Mouse (Mus musculus) embryonic fibroblast, embryonic 13.5 days (primary cell): Measurements from ENCODE around the gene Rpusd1. TPM values are rescaled to one million over a fixed set of nuclear protein-coding genes. Genes with fewer than 3 reads are reported as not detected.

Experiments used
- H3K27ac ChIP-seq: 2 replicates; pipeline ENCODE4 v1.5.1; 2012; ENCODE audit warnings: low read length, control low read depth, inconsistent platforms; ENCODE audit not compliant: insufficient read depth
- H3K4me1 ChIP-seq: 2 replicates; pipeline ENCODE4 v1.6.1; 2011; ENCODE audit warnings: low read length; ENCODE audit not compliant: control insufficient read depth, insufficient read depth
- H3K4me3 ChIP-seq: 2 replicates; pipeline ENCODE4 v1.5.1; 2011; ENCODE audit warnings: mild to moderate bottlenecking, control low read depth, low read length; ENCODE audit not compliant: insufficient read depth
- CTCF ChIP-seq: IDR thresholded peaks from 2 replicates; pipeline ENCODE4 v1.5.1; 2011; ENCODE audit warnings: mild to moderate bottlenecking, control low read depth, low read length, moderate library complexity, borderline replicate concordance; ENCODE audit not compliant: insufficient read depth
- POLR2A ChIP-seq: IDR thresholded peaks from 2 replicates; pipeline ENCODE4 v1.6.1; 2011; ENCODE audit warnings: low read depth, mild to moderate bottlenecking, control low read depth, low read length, moderate library complexity
- polyA plus RNA-seq: library from polyadenylated mRNA; stranded (reverse); fragments of >200 nt; gene quantifications from 2 replicates; pipeline ENCODE4 v1.2.4, GENCODE M21; 2011; ENCODE audit warnings: low read depth; ENCODE audit not compliant: missing spikeins, insufficient read length

Rpusd1 gene
- polyA plus RNA-seq, result 10.0 and 13.0 TPM in 2 replicates

DNA sequence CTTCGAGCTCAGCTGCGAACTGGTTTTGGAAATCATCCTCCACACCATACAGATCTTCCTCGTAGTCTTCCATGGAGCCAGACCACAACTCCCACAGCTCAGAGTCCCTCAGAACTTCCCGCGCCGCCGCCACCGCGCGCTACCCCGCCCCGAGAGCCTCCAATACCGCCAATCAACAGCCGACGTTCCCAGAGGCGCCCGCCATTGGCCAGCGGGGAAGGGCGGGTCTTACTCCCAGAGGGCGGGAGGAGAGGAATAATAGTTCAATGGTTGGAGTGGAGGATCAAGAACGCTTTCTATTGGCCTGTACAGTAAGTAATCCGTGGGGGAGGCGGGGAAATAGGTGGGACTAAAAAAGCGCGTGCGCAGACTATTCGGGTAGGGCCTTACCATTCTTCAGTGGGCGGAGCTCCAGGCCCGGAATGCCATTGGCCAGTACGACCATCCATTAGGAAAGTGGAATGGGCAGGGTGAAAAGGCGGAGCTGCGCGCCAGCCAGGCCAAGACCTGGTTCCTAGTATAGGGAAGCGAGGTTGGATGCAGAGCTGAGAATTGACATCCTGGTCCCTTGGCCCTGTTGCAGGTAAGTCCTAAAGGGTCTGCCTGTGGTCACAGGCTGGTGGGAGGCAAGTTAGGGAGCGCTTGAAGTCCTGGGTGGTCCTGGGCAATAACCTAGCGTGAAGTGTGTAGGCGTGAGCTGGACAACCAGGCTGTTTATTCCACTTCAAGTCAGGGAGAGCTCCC, at the start of gene Rpusd1, which contains the start of gene Chtf18:
Gene Rpusd1 (plus strand): TSS at position 406 of the 744 bp plus-strand sequence.
Gene Chtf18 (minus strand): TSS at position 155 of the 744 bp plus-strand sequence.
- Histone ChIP-seq H3K4me3 (peak within 1 kb of the TSS; percentile 82), H3K27ac (no peak within 1 kb of the TSS), H3K4me1 (no peaks in the 10 kb centered on the region)
- TF ChIP-seq CTCF (no peak), POLR2A (peak; percentile 98)

DNA sequence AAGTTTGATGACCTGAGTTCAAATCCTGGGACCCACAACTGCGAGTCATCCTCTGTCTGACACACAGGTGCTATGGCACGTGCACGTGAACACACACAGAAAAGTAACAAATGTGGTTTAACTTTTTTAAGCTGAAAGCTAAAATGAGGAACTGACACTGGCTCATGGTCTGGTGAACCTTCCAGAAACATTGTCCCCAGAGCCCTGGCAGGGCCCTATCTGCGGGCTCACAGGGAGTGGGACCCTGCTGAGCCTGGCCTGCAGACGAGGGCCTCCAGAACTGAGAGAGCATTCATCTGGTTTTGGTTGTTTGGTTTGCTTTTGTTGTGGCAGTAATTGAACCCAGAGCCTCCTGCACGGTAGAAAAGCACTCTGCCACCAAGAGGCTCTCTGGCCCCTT, 49.5 kb upstream of the Rpusd1 start:
- Histone ChIP-seq H3K4me1 (no peaks in the 10 kb centered on the region), H3K27ac (no peak overlapping the region), H3K4me3 (no peak overlapping the region)
- no peak for TF ChIP-seq POLR2A
- no peak for TF ChIP-seq CTCF

DNA sequence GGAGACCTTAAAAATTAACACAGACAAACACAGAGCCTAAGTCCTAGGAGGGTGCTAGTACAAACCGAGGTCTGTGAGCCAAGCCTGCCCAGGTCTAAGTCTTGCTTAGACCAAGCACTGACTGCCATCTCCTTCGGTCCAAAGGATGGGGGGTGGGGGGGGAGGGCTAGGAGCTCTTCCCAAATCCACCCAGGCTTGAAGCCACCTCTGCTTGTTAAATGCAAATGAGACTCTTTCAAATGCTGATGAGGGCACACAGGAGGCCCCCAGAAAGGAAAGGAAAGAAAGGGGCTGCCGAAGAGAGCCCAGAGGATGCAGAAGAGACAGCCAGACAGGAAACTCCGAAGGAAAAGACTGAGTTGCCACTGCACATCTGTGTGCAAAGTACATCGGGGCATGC, 47.7 kb upstream of the Rpusd1 start:
- H3K27ac ChIP-seq, result no peak overlapping the region
- no peak overlapping the region for H3K4me3 ChIP-seq
- H3K4me1 ChIP-seq, result no peaks in the 10 kb centered on the region
- TF ChIP-seq POLR2A, result no peak

DNA sequence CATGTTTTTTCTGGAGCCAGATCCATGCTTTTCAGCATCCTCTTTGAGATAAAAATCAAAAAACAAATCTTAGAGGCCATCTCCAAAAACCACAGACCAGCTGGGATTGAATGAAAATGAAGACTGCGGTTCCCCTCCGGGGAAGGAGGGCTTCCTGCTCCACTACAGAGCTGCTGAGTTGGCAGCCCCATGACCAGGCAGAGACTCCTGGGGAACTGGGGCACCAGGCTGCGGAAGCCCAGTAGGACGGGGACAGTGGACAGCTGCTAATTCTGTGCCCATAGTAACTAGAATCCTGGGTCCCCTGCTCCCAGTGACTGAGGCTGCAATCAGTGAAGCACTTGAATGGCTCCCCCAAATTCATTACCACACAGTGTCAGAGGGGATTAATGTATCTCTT, 45.8 kb upstream of the Rpusd1 start:
- TF ChIP-seq POLR2A, result no peak
- TF ChIP-seq CTCF, result no peak
- H3K27ac ChIP-seq, result no peak overlapping the region
- H3K4me3 ChIP-seq, result no peak overlapping the region
- H3K4me1 ChIP-seq, result no peaks in the 10 kb centered on the region

DNA sequence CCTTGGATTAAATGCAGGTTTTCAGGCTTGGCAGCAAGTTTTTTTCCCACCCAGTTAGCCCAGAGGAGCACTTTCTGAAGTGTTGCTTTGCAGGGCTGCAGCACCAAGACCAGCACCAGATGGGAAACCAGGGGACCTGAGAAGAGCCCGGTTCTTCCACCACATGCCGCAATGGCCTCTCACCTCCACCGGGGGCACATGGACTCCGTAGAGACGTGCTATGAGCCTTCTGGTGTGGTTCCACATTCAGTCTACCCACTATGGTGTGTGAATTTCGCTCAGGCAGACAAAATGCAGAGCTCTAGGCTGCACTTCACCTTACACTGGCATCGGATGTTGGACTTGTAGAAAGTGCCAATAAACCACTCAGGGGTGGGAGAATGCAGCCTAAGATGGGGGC, 41.1 kb upstream of the Rpusd1 start:
- no peaks in the 10 kb centered on the region for H3K4me1 ChIP-seq
- TF ChIP-seq POLR2A (no peak), CTCF (peak; percentile 35; the same call in 1 of the 2 replicates)
- no peak overlapping the region for H3K4me3 ChIP-seq
- no peak overlapping the region for H3K27ac ChIP-seq

DNA sequence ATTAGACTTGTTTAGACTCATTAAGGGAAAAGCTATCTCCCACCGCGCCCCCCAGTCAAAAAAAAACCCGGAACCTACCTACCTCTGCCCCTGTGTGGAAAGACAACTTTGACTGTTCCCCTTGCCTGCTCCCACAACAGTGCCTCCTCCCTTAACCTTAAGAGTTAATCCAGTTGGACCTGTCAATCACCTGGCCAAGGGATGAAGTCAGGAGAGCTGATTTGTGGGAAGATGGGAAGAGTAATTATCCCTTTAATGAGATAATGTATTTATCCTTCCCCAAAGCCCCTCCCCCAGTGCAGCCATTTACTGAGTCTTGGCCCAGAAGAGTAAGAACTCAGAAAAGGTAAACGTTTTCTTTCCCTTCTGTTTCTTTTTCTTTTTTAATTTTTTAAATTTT, 38.5 kb upstream of the Rpusd1 start:
- Histone ChIP-seq H3K4me3 (no peak overlapping the region), H3K27ac (no peak overlapping the region), H3K4me1 (no peaks in the 10 kb centered on the region)
- TF ChIP-seq CTCF (no peak), POLR2A (no peak)

DNA sequence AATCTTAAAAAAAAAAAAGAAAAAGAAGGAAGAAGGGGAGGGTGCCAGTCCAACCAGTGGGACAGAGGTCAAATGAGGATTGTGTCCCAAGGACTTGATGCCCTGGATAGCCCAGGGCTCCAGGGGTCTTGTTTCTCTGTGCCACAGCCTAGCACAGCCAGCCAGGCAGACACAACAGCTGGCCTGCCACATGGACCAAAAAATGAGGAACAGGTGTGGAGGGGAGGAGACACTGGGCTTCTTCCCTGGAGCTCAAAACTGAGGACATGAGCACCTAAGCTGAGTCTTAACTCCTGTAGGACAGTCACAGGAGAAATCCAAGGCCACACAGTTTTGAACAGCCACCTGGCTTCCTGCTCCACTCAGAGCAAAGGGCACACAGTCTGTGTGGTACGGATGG, 31.2 kb upstream of the Rpusd1 start:
- TF ChIP-seq CTCF, result no peak
- no peak for TF ChIP-seq POLR2A
- Histone ChIP-seq H3K4me1 (no peaks in the 10 kb centered on the region), H3K4me3 (no peak overlapping the region), H3K27ac (no peak overlapping the region)

DNA sequence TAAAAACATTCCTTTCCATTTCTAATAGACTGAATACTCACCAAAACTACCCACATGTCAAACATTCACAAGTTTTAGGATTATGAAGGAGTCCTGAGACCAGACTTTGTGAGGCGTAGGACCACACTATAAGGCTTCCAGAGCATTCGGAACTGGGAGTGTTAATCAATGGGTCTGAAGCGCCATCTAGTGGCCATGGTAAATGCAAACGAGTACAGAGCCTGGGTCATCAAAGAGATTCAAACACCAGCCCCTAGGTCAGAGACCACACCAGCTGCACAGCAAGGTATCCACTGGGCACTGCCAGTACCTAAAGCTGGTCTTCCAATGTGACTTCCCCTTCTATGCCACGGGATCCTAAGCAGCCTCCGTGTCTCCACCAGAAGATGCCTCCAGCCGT, 29.0 kb upstream of the Rpusd1 start:
- H3K27ac ChIP-seq, result no peak overlapping the region
- no peak overlapping the region for H3K4me3 ChIP-seq
- TF ChIP-seq POLR2A, result no peak
- no peak for TF ChIP-seq CTCF
- no peaks in the 10 kb centered on the region for H3K4me1 ChIP-seq

DNA sequence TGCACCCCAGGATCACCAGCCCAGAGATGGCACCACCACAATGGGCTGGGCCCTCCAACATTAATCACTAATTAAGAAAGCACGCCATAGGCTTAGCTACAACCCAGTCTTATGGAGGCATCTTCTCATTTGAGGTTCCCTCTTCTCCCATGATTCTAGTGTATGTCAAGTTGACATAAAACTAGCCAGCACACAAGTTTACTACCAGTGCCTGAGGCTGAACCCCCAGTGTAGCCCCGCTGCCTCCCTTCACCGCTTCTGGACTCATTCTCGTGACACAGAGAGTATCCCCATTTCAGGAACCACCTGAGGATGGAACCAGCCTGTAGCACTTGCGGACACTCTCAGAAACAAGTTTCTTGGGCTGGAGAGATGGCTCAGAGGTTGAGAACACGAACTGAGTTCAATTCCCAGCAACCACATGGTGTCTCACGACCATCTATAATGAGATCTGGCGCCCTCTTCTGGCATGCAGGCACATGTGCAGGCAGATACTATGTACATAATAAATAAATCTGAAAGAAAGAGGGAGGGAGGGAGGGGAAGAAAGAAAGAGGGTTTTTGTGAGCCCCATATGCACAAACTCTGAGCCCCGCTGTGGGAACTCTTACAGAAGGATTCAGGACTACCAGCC, 26.5 kb upstream of the Rpusd1 start:
- Histone ChIP-seq H3K27ac (no peak overlapping the region), H3K4me3 (no peak overlapping the region)
- TF ChIP-seq CTCF (peak; percentile 20; the same call in 1 of the 2 replicates), POLR2A (no peak)

DNA sequence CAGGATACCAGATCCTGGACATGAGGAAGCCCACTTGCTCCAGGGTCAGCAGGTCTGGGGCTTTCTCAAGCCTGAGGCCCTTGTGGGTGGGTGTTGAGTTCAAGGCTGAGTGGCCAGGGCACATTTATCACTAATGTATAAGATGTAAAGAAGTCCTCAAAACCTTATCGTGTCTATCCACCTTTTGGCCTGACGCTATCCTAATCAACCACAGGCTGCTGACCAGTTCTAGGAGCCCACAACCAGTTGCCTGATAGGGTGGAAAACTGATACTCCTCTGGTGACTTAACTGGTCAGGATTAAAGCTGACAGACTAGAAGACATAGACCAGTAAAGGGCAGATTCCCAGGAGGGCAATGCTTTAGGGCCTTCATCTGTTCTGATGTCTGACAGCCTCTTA, 17.5 kb upstream of the Rpusd1 start:
- no peaks in the 10 kb centered on the region for H3K4me1 ChIP-seq
- H3K4me3 ChIP-seq, result no peak overlapping the region
- TF ChIP-seq POLR2A, result no peak
- TF ChIP-seq CTCF, result no peak
- no peak overlapping the region for H3K27ac ChIP-seq

More for the DNA sequence above, 26.5 kb upstream of the Rpusd1 start:
- no peaks in the 10 kb centered on the region for H3K4me1 ChIP-seq
